Comparison of ENCODE assay signal across 20 mouse cellular contexts in the genomic region with DNA sequence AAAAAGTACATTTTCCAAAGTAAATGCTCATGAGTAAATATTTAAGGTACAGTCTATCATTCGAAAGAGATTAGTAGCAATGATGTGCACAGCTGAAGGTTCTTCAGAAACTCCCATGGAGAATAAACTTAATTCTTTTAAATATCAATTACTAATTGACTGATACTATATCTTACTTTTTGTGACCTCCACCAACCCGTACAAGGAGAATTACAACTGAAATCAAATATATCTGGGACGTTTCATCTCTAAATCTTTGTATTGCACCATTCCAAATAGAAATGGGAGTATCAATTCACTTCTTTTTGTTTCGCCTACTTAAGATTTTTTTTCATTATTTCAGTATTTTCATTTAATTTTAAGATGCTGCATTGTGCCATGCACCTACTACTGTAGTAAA. TPM values are rescaled to one million over a fixed set of nuclear protein-coding genes. Genes with fewer than 3 reads are reported as not detected.
"Had no signal": no experiment of that assay in that cellular context is flagged by ENCODE, and none has a peak within 500 bp of the region (broad histone marks: within the 10 kb centered on the region; RNA-seq: fewer than 3 reads in every experiment).

A gene (minus strand): TSS at position 101 of the 400 bp plus-strand sequence.

RNA-seq across cellular contexts. Expression of the gene that starts here (rescaled TPM):
- polyA plus RNA-seq: limb, embryonic 10.5 days; limb, embryonic 11.5 days; limb, embryonic 12.5 days; liver, adult 2 months; liver, embryonic 11.5 days; liver, embryonic 12.5 days; liver, embryonic 13.5 days; lung, adult 2 months; lung, embryonic 14.5 days; lung, embryonic 15.5 days; lung, embryonic 16.5 days; lung, postnatal 0 days; macrophage; midbrain, embryonic 10.5 days; midbrain, embryonic 12.5 days; midbrain, embryonic 13.5 days; midbrain, embryonic 14.5 days; midbrain, embryonic 16.5 days; midbrain, postnatal 0 days; myocyte had no signal
